Mouse (Mus musculus) limb, embryonic 15.5 days (tissue): ENCODE data around the gene Hvcn1. TPM values are rescaled to one million over a fixed set of nuclear protein-coding genes. Genes with fewer than 3 reads are reported as not detected.

ENCODE experiments used
- ATAC-seq: fragments of 200-750 bp; cut with Nextera tagmentation; 2 replicates; pipeline ENCODE4 v1.8.0; 2017; ENCODE audit warnings: low read depth, moderate TSS enrichment; ENCODE audit not compliant: insufficient number of reproducible peaks, low FRiP score, low TSS enrichment
- H3K27ac ChIP-seq: fragments of 300-500 bp; sonication (generic); 2 replicates; pipeline ENCODE4 v1.5.1; 2015; ENCODE audit warnings: moderate library complexity, mild to moderate bottlenecking, inconsistent platforms
- H3K27me3 ChIP-seq: fragments of 300-500 bp; sonication (generic); 2 replicates; pipeline ENCODE4 v1.6.1; 2015; ENCODE audit warnings: inconsistent platforms
- H3K36me3 ChIP-seq: fragments of 300-500 bp; sonication (generic); 2 replicates; pipeline ENCODE4 v1.6.1; 2015; ENCODE audit warnings: inconsistent platforms
- H3K4me1 ChIP-seq: fragments of 300-500 bp; sonication (generic); 2 replicates; pipeline ENCODE4 v1.6.1; 2015; ENCODE audit warnings: inconsistent platforms
- H3K4me2 ChIP-seq: fragments of 300-500 bp; sonication (generic); 2 replicates; pipeline ENCODE4 v1.6.1; 2015; ENCODE audit warnings: mild to moderate bottlenecking, inconsistent platforms
- H3K4me3 ChIP-seq: fragments of 300-500 bp; sonication (generic); 2 replicates; pipeline ENCODE4 v1.5.1; 2015; ENCODE audit warnings: mild to moderate bottlenecking, inconsistent platforms
- H3K9ac ChIP-seq: fragments of 300-500 bp; sonication (generic); 2 replicates; pipeline ENCODE4 v1.6.1; 2015; ENCODE audit warnings: inconsistent platforms
- H3K9me3 ChIP-seq: fragments of 300-500 bp; sonication (generic); 2 replicates; pipeline ENCODE4 v1.6.1; 2016; ENCODE audit warnings: inconsistent platforms
- WGBS: fragments of 180-500 bp; shearing (Covaris S2); methylation state at CpG from one replicate; pipeline ENCODE4 v1.1.7; 2015; 5-methylcytosine and 5-hydroxymethylcytosine counted together
- polyA plus RNA-seq: library from polyadenylated mRNA; unstranded; fragments of >200 nt; fragmentation: Nextera tagmentation; extraction: Ambion mirVana; gene quantifications from 2 replicates; pipeline ENCODE4 v1.2.1, GENCODE M21; 2015

Hvcn1 gene
- polyA plus RNA-seq, 1 experiment from 2014 or later = 8.8 TPM

GRCm38 (mm10) chr5:122280827-122281462, 74.3 kb downstream of the Hvcn1 start:
- H3K4me3 ChIP-seq = no peak overlapping the region
- H3K9ac ChIP-seq = no peak overlapping the region
- no peaks in the 10 kb centered on the region for H3K9me3 ChIP-seq
- 0 out of 2 replicates have a peak overlapping the region, but pooled peaks have one; percentile 3 for H3K27ac ChIP-seq
- ATAC-seq = no peak
- H3K36me3 ChIP-seq = no peaks in the 10 kb centered on the region
- H3K4me2 ChIP-seq = peak overlapping the region; percentile 15; the same call in 1 of the 2 replicates
- WGBS = 20% methylated on average over 19 of the region's 19 CpGs
- peaks cover 25% of the 10 kb centered on the region for H3K4me1 ChIP-seq
- no peaks in the 10 kb centered on the region for H3K27me3 ChIP-seq

GRCm38 (mm10) chr5:122283828-122284182, 77.2 kb downstream of the Hvcn1 start:
- Histone ChIP-seq H3K4me3 (peak overlapping the region; percentile 96), H3K27me3 (no peaks in the 10 kb centered on the region), H3K9me3 (no peaks in the 10 kb centered on the region), H3K4me2 (peak overlapping the region; percentile 96), H3K36me3 (peaks cover 11% of the 10 kb centered on the region; the same call in 1 of the 2 replicates), H3K27ac (no peak overlapping the region), H3K4me1 (peaks cover 33% of the 10 kb centered on the region), H3K9ac (no peak overlapping the region)
- no peak for ATAC-seq
- 23% methylated on average over 2 of the region's 2 CpGs for WGBS

- H3K4me3 ChIP-seq = peak within 1 kb of the TSS; percentile 96
- peak; percentile 85 for ATAC-seq
- WGBS = under 1% methylated on average over 85 of the region's 114 CpGs
- H3K4me2 ChIP-seq = peak within 1 kb of the TSS; percentile 96
- peak within 1 kb of the TSS; percentile 76 for H3K27ac ChIP-seq
- H3K9me3 ChIP-seq = no peaks in the 10 kb centered on the region
- H3K27me3 ChIP-seq = no peaks in the 10 kb centered on the region
- peaks cover 33% of the 10 kb centered on the region for H3K4me1 ChIP-seq
- peak within 1 kb of the TSS; percentile 78 for H3K9ac ChIP-seq
- peaks cover 11% of the 10 kb centered on the region; the same call in 1 of the 2 replicates for H3K36me3 ChIP-seq
Observed at GRCm38 (mm10) chr5:122284183-122285028, 77.8 kb downstream of the Hvcn1 start, which contains the start of gene Pptc7. Gene Pptc7 (plus strand): TSS chr5:122284365.

- peaks cover 30% of the 10 kb centered on the region for H3K4me1 ChIP-seq
- H3K27ac ChIP-seq = peak overlapping the region; percentile 76
- H3K4me3 ChIP-seq = peak overlapping the region; percentile 96
- peak overlapping the region; percentile 96 for H3K4me2 ChIP-seq
- H3K36me3 ChIP-seq = peaks cover 11% of the 10 kb centered on the region; the same call in 1 of the 2 replicates
- H3K9me3 ChIP-seq = no peaks in the 10 kb centered on the region
- ATAC-seq = peak; percentile 18; the same call in 1 of the 2 replicates
- H3K27me3 ChIP-seq = no peaks in the 10 kb centered on the region
- under 1% methylated on average over 34 of the region's 34 CpGs for WGBS
- peak overlapping the region; percentile 78 for H3K9ac ChIP-seq
Observed at GRCm38 (mm10) chr5:122285029-122285766, 78.6 kb downstream of the Hvcn1 start.

GRCm38 (mm10) chr5:122285767-122286150, 79.2 kb downstream of the Hvcn1 start:
- WGBS = 58% methylated on average over 7 of the region's 7 CpGs
- peak overlapping the region; percentile 96 for H3K4me2 ChIP-seq
- no peak overlapping the region for H3K27ac ChIP-seq
- no peak for ATAC-seq
- no peaks in the 10 kb centered on the region for H3K27me3 ChIP-seq
- peaks cover 24% of the 10 kb centered on the region for H3K4me1 ChIP-seq
- no peaks in the 10 kb centered on the region for H3K9me3 ChIP-seq
- peaks cover 11% of the 10 kb centered on the region; the same call in 1 of the 2 replicates for H3K36me3 ChIP-seq
- H3K9ac ChIP-seq = no peak overlapping the region
- H3K4me3 ChIP-seq = peak overlapping the region; percentile 96

- H3K36me3 ChIP-seq = peaks cover 11% of the 10 kb centered on the region; the same call in 1 of the 2 replicates
- H3K4me2 ChIP-seq = peak overlapping the region; percentile 96; the same call in 1 of the 2 replicates
- peak overlapping the region; percentile 96; the same call in 1 of the 2 replicates for H3K4me3 ChIP-seq
- no peak overlapping the region for H3K9ac ChIP-seq
- no peak for ATAC-seq
- no peaks in the 10 kb centered on the region for H3K27me3 ChIP-seq
- WGBS = 85% methylated on average over 10 of the region's 10 CpGs
- peaks cover 23% of the 10 kb centered on the region for H3K4me1 ChIP-seq
- H3K9me3 ChIP-seq = no peaks in the 10 kb centered on the region
- no peak overlapping the region for H3K27ac ChIP-seq
Observed at GRCm38 (mm10) chr5:122286191-122286590, 79.6 kb downstream of the Hvcn1 start.

- Histone ChIP-seq H3K4me1 (peaks cover 24% of the 10 kb centered on the region), H3K4me2 (no peak overlapping the region), H3K9me3 (no peaks in the 10 kb centered on the region), H3K9ac (no peak overlapping the region), H3K4me3 (no peak overlapping the region), H3K27me3 (no peaks in the 10 kb centered on the region), H3K36me3 (peaks cover 11% of the 10 kb centered on the region; the same call in 1 of the 2 replicates), H3K27ac (no peak overlapping the region)
- 87% methylated on average over 4 of the region's 4 CpGs for WGBS
- no peak for ATAC-seq
Observed at GRCm38 (mm10) chr5:122287026-122287425, 80.4 kb downstream of the Hvcn1 start.

- Histone ChIP-seq H3K36me3 (peaks cover 11% of the 10 kb centered on the region; the same call in 1 of the 2 replicates), H3K27ac (no peak overlapping the region), H3K9me3 (no peaks in the 10 kb centered on the region), H3K4me1 (peaks cover 29% of the 10 kb centered on the region), H3K9ac (no peak overlapping the region), H3K27me3 (no peaks in the 10 kb centered on the region), H3K4me2 (no peak overlapping the region), H3K4me3 (no peak overlapping the region)
- no peak for ATAC-seq
- 58% methylated on average over 4 of the region's 4 CpGs for WGBS
Observed at GRCm38 (mm10) chr5:122288147-122288811, 81.7 kb downstream of the Hvcn1 start.

GRCm38 (mm10) chr5:122291149-122291548, 84.5 kb downstream of the Hvcn1 start:
- peaks cover 15% of the 10 kb centered on the region for H3K4me1 ChIP-seq
- H3K9ac ChIP-seq = no peak overlapping the region
- H3K36me3 ChIP-seq = peaks cover 11% of the 10 kb centered on the region; the same call in 1 of the 2 replicates
- H3K27ac ChIP-seq = no peak overlapping the region
- H3K9me3 ChIP-seq = no peaks in the 10 kb centered on the region
- no peak for ATAC-seq
- no peak overlapping the region for H3K4me3 ChIP-seq
- no peaks in the 10 kb centered on the region for H3K27me3 ChIP-seq
- no peak overlapping the region for H3K4me2 ChIP-seq
- 66% methylated on average over 6 of the region's 6 CpGs for WGBS
